Mouse (Mus musculus): ENCODE measurements around the gene Nphs1.
"Not testable (repeated sequence)": the region's sequence is repeated elsewhere in the genome, so short reads cannot be mapped to it uniquely, and the experiment has no call there.

Gene Nphs1

DNA sequence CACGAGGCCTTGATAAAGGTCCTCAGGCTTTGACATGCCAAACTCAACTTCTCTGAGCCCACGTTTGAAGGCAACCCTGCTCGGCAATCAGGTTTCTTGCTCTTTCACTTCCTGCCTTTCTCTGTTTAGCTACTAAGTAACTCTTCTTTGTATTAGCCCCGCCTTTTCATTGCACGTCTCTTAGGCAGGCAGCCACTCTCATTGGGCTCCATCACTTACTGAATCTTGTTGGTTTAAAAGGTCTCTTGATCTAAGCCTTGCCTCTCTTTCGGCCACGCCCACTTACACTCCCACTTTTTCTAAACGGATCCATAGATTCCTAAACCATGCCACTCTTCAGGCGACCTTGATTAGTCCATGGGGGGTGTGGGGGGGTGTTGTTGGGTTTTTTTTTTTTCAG, 14.4 kb upstream of the Nphs1 start:
- DNase-seq, result peak in 1 of 2 experiments; percentile 19

GRCm38 (mm10) chr7:30444154-30444970, 13.8 kb upstream of the Nphs1 start:
- peak; percentile 46 to 68 for DNase-seq

DNA sequence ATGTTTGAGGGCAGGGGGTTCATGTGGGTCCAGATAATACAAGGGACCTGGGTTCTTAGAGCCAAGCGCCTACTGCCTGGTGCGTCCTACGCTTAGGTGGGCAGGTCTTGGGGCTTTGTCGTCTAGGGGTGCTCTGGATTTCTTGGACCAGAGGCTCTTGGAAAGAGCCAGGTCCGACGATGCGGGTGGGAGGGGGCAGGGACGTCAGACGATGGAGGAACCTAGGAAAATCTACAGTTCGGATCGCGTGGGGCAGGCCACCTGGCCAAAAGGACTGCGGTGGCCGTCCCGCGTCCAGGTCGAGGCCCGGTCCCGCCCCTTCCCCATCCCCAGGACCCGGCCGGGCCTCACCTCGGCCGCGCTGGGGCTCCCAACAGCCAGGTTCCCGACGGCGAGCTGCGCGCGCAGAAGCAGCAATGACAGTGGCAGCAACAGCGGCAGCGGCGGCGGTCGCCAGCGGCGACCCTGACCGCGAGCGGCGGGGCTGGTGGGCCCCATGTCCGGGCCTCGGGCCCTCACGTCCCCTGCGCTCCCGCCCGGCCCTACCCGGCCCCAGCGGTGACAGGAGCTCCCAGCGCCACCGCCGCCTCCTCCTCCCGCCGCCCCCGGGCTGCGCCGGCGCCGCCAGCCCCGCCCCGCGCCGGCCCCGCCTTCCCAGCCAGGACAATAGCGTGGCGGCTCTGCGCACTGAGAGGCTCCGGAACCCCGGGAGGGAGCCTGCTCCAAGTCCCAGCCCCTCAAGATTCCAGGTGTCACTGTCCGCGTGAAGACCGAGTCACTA, 13.0 kb upstream of the Nphs1 start, which contains the start of gene Aplp1:
Gene Aplp1, minus strand, starts transcription at position 565 of the 781 bp plus-strand sequence.
- peak; percentile 81 to 84 for DNase-seq

GRCm38 (mm10) chr7:30450241-30450640, 7.9 kb upstream of the Nphs1 start:
- DNase-seq, result no peak

GRCm38 (mm10) chr7:30453327-30453726, 4.8 kb upstream of the Nphs1 start:
- DNase-seq, result no peak

- peak in 1 of 2 experiments; percentile 40 for DNase-seq
Measured at GRCm38 (mm10) chr7:30453766-30454165, 4.3 kb upstream of the Nphs1 start.

DNA sequence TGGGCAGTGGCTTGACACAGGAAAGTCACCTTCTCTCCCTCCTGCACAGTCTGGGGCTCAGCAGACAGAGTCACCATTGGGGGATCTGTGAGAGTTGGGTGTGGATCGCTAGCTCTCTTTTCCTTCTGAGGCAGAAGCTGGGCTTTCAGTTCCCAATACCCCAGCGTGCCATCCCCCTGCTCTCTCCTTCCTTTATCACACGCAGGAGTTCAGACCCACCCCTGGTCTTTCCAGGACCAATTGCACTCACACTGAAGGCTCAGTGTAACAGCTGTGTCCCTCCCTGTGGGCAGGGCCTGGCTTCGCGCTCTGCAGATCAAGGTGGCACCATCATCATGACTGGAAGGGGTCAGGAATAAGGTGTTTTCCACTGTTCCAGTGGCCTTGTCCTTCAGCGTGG, 3.9 kb upstream of the Nphs1 start:
- no peak for DNase-seq

- no peak for DNase-seq
Measured at GRCm38 (mm10) chr7:30456487-30456886, 1.6 kb upstream of the Nphs1 start.

GRCm38 (mm10) chr7:30456911-30457628, 1.0 kb upstream of the Nphs1 start:
- DNase-seq, result no peak

DNA sequence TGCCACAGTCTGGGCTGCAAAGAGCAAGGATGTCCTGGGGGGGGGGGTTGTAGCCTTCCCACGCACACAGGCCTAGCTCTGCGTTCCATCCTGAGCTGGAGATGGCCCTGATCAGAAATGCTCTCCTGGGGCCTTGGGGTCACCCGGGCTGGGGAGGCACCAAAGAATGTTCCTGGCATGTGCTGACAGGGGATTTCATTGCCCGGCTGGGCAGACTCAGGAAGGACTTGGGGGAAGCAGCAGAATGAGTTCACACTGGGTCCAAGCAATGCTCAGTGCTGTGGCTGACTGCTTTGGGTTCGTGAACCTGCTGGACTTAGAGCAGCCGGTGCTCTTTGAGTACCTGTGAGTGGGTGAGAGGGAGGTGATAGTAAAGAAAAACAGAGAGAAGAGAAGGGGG, 1.4 kb downstream of the Nphs1 start:
- no peak for DNase-seq

DNA sequence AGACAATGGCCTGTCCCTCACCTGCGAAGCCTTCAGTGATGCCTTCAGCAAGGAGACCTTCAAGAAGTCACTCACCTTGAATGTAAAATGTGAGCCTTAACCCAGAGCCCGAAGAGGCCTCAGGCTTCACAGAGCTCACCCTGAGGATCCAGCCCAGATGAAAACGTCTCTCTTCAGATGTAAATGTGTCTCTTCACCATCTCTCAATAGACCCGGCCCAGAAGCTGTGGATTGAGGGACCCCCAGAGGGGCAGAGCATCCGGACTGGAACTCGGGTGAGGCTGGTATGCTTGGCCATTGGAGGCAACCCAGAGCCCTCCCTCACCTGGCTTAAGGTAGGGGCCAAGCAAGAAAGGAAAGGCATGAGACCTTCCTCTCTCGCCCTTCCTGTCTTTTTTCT, 5.5 kb downstream of the Nphs1 start:
- no peak for DNase-seq

GRCm38 (mm10) chr7:30463996-30464395, 5.9 kb downstream of the Nphs1 start:
- DNase-seq, result no peak

DNA sequence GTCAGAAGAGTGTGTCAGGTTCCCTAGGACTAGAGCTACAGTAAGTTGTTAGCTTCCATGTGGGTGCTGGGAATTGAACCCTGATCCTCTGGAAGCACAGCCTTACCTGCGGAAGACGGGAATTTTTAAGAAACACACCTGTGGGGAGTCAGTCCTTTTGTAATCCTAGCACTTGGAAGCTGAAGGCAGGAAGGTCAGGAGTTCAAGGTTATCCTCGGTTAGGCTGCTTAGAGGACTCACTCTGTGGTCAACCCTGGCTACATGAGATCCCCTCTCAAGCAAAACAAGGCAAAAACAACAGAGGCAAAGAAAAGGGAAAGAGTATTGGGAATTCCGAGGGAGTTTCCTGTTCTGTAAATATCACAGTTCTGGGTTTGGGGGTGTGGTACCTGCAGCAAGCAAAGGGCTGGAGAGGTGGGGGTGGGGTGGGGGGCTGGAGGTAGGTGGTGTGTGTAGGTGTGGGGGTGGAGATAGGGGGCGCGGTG, 6.7 kb downstream of the Nphs1 start:
- no peak for DNase-seq

DNA sequence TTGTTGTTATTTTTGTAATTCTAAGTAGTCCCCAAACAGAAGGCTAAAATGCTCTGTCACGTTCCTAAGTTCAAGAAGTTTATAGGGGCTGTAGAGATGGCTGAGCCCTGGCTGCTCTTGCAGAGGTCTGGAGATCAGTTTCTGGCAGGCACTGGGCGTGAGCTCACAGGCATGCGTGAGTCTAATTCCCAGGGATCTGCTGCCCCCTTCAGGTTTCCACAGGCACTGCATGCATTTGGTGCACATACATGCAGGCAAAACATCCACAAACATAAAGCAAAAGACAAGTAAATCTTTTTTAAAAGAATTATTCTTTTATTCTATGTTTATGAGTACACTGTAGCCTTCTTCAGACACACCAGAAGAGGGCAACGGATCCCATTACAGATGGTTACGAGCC, 14.3 kb downstream of the Nphs1 start:
- peak; percentile 66 to 85 for DNase-seq

GRCm38 (mm10) chr7:30474999-30475398, 16.9 kb downstream of the Nphs1 start:
- DNase-seq, result no peak

DNA sequence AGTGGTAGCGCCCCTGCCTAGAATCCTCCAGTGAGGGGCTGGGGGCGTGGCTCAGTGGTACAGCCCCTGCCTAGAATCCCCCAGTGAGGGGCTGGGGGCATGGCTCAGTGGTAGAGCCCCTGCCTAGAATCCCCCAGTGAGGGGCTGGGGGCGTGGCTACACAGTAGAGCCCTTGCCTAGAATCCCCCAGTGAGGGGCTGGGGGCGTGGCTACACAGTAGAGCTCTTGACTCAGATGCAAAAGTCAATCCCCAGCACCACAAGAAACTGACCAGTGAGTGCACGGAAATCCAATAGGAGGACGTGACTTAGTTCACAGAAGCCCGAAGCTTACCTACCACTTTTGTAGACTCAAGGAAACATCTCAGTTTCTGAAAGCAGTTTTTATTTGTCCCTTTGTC, 18.0 kb downstream of the Nphs1 start:
- DNase-seq, result not testable (repeated sequence)

- DNase-seq, result peak; percentile 56 to 65
Measured at GRCm38 (mm10) chr7:30477415-30478381, 19.6 kb downstream of the Nphs1 start.

DNA sequence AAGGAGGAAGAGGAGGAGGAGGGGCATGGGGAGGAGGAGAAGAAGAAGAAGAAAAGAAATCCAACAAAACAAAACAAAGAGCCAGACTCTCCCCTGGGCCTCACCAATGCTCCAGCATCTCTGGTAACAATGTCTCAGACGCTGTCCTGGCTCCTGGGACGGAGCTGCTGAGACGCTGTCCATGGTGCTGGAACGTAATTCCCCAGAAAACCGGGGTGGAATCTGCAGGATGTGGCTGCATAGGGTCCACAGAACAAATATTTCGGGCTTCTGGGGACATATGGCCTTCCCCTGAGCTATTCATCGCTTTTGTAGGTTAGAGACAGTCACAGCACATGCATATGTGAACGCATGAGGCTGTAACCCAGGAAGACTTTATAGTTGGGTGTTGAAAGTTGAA, 26.1 kb downstream of the Nphs1 start:
- DNase-seq, result no peak

GRCm38 (mm10) chr7:30490251-30490956, 32.3 kb downstream of the Nphs1 start:
- DNase-seq, result peak; percentile 74 to 80

- no peak for DNase-seq
Measured at GRCm38 (mm10) chr7:30490957-30491307, 32.8 kb downstream of the Nphs1 start.

- peak; percentile 94 to 97 for DNase-seq
Measured at GRCm38 (mm10) chr7:30492765-30493164, 34.6 kb downstream of the Nphs1 start.

All from cerebellum, postnatal 14 days (tissue).